Mouse (Mus musculus): ENCODE results near the gene Tatdn3. TPM values are rescaled to one million over a fixed set of nuclear protein-coding genes. Genes with fewer than 3 reads are reported as not detected.
"Not testable (repeated sequence)": the region's sequence is repeated elsewhere in the genome, so short reads cannot be mapped to it uniquely, and the experiment has no call there.

The Tatdn3 gene
- total and polyA plus RNA-seq, 2 experiments from 2014 or later, result 14.8 to 15.6 TPM

- no peak for TF ChIP-seq CTCF (IDR thresholded peaks at IDR 0.05; ENCODE audit: low read depth)
- H3K27me3 ChIP-seq (ENCODE audit: insufficient read depth, low read length), result no peaks in the 10 kb centered on the region
- H3K36me3 ChIP-seq (ENCODE audit: insufficient read depth, low read length), result no peaks in the 10 kb centered on the region
- 1% methylated on average over 67 of the region's 69 CpGs for WGBS
- DNase-seq (ENCODE audit: low spot score) (no peak), ATAC-seq (no peak; the same call in 1 of the 2 replicates)
- peak overlapping the region; percentile 71 for H3K4me3 ChIP-seq (ENCODE audit: low read length)
- H3K9me3 ChIP-seq (ENCODE audit: low read length), result no peaks in the 10 kb centered on the region
- peak overlapping the region; percentile 80 for H3K27ac ChIP-seq
- H3K4me1 ChIP-seq (ENCODE audit: insufficient read depth, low read length), result peaks cover 13% of the 10 kb centered on the region
- H3K4me2 ChIP-seq (ENCODE audit: low read depth, low read length), result peak overlapping the region; percentile 96
- H3K9ac ChIP-seq (replicated peaks; ENCODE audit: low read length), result peak overlapping the region; percentile 88
Observed at GRCm38 (mm10) chr1:191025016-191026012, 37.4 kb downstream of the Tatdn3 start.

- not testable (repeated sequence) for H3K4me3 ChIP-seq (ENCODE audit: low read length); H3K9me3 ChIP-seq (ENCODE audit: low read length); DNase-seq (ENCODE audit: low spot score); H3K4me2 ChIP-seq (ENCODE audit: low read depth, low read length); H3K27me3 ChIP-seq (ENCODE audit: insufficient read depth, low read length); H3K36me3 ChIP-seq (ENCODE audit: insufficient read depth, low read length); ATAC-seq; H3K9ac ChIP-seq (replicated peaks; ENCODE audit: low read length); H3K27ac ChIP-seq
- peaks cover 13% of the 10 kb centered on the region for H3K4me1 ChIP-seq (ENCODE audit: insufficient read depth, low read length)
- WGBS, result 96% methylated on average over 5 of the region's 6 CpGs
Observed at GRCm38 (mm10) chr1:191023806-191024205, 38.9 kb downstream of the Tatdn3 start.

GRCm38 (mm10) chr1:191023140-191023539, 39.6 kb downstream of the Tatdn3 start:
- H3K27ac ChIP-seq, result no peak overlapping the region
- 90% methylated on average over 2 of the region's 2 CpGs for WGBS
- no peak overlapping the region for H3K4me3 ChIP-seq (ENCODE audit: low read length)
- no peaks in the 10 kb centered on the region for H3K27me3 ChIP-seq (ENCODE audit: insufficient read depth, low read length)
- no peaks in the 10 kb centered on the region for H3K9me3 ChIP-seq (ENCODE audit: low read length)
- H3K36me3 ChIP-seq (ENCODE audit: insufficient read depth, low read length), result no peaks in the 10 kb centered on the region
- H3K9ac ChIP-seq (replicated peaks; ENCODE audit: low read length), result no peak overlapping the region
- TF ChIP-seq CTCF (IDR thresholded peaks at IDR 0.05; ENCODE audit: low read depth), result no peak
- DNase-seq (ENCODE audit: low spot score) (no peak), ATAC-seq (no peak)
- H3K4me2 ChIP-seq (ENCODE audit: low read depth, low read length), result no peak overlapping the region
- peaks cover 13% of the 10 kb centered on the region for H3K4me1 ChIP-seq (ENCODE audit: insufficient read depth, low read length)

GRCm38 (mm10) chr1:191021016-191021415, 41.7 kb downstream of the Tatdn3 start:
- Histone ChIP-seq H3K27ac (no peak overlapping the region), H3K4me1 (ENCODE audit: insufficient read depth, low read length) (peaks cover 6% of the 10 kb centered on the region; the same call in 1 of the 2 replicates), H3K9ac (replicated peaks; ENCODE audit: low read length) (no peak overlapping the region), H3K4me2 (ENCODE audit: low read depth, low read length) (no peak overlapping the region), H3K9me3 (ENCODE audit: low read length) (no peaks in the 10 kb centered on the region), H3K27me3 (ENCODE audit: insufficient read depth, low read length) (no peaks in the 10 kb centered on the region), H3K36me3 (ENCODE audit: insufficient read depth, low read length) (peaks cover 4% of the 10 kb centered on the region; the same call in 1 of the 2 replicates), H3K4me3 (ENCODE audit: low read length) (no peak overlapping the region)
- no peak for ATAC-seq
- WGBS, result 85% methylated on average over 7 of the region's 7 CpGs
- no peak for TF ChIP-seq CTCF (IDR thresholded peaks at IDR 0.05; ENCODE audit: low read depth)
- no peak for DNase-seq (ENCODE audit: low spot score)

- Histone ChIP-seq H3K4me1 (ENCODE audit: insufficient read depth, low read length) (peaks cover 6% of the 10 kb centered on the region; the same call in 1 of the 2 replicates), H3K4me2 (ENCODE audit: low read depth, low read length) (no peak overlapping the region), H3K9me3 (ENCODE audit: low read length) (no peaks in the 10 kb centered on the region), H3K36me3 (ENCODE audit: insufficient read depth, low read length) (peaks cover 4% of the 10 kb centered on the region; the same call in 1 of the 2 replicates), H3K27ac (no peak overlapping the region), H3K4me3 (ENCODE audit: low read length) (no peak overlapping the region), H3K27me3 (ENCODE audit: insufficient read depth, low read length) (no peaks in the 10 kb centered on the region), H3K9ac (replicated peaks; ENCODE audit: low read length) (no peak overlapping the region)
- DNase-seq (ENCODE audit: low spot score) (no peak), ATAC-seq (no peak)
- WGBS, result 81% methylated on average over 3 of the region's 3 CpGs
- no peak for TF ChIP-seq CTCF (IDR thresholded peaks at IDR 0.05; ENCODE audit: low read depth)
Observed at GRCm38 (mm10) chr1:191020217-191020924, 42.4 kb downstream of the Tatdn3 start.

GRCm38 (mm10) chr1:191019803-191020202, 42.9 kb downstream of the Tatdn3 start:
- H3K4me1 ChIP-seq (ENCODE audit: insufficient read depth, low read length), result peaks cover 3% of the 10 kb centered on the region; the same call in 1 of the 2 replicates
- no peak for TF ChIP-seq CTCF (IDR thresholded peaks at IDR 0.05; ENCODE audit: low read depth)
- ATAC-seq (no peak), DNase-seq (ENCODE audit: low spot score) (no peak)
- H3K4me2 ChIP-seq (ENCODE audit: low read depth, low read length), result no peak overlapping the region
- H3K4me3 ChIP-seq (ENCODE audit: low read length), result no peak overlapping the region
- no peak overlapping the region for H3K27ac ChIP-seq
- WGBS, result 90% methylated on average over 5 of the region's 5 CpGs
- H3K27me3 ChIP-seq (ENCODE audit: insufficient read depth, low read length), result no peaks in the 10 kb centered on the region
- H3K9ac ChIP-seq (replicated peaks; ENCODE audit: low read length), result no peak overlapping the region
- peaks cover 5% of the 10 kb centered on the region; the same call in 1 of the 2 replicates for H3K36me3 ChIP-seq (ENCODE audit: insufficient read depth, low read length)
- H3K9me3 ChIP-seq (ENCODE audit: low read length), result no peaks in the 10 kb centered on the region

All from hindbrain, postnatal 0 days (tissue).